Mouse (Mus musculus) embryonic stem cell, embryonic (primary cell): ENCODE measurements around the gene E2f1.

Experiments
- CTCF ChIA-PET, 4 experiments: fragments of 300-600 bp in 2 of 4; fragments of 350-600 bp in 2 of 4; sonication (Branson Sonifier 250); formaldehyde crosslinking; loops; one replicate each; lab custom pipeline; 2022; ENCODE audit warnings: inconsistent platforms in 2 of 4; lab: Charles Lee
- POLR2A ChIA-PET, 4 experiments: fragments of 300-600 bp in 2 of 4; fragments of 350-600 bp in 2 of 4; sonication (Branson Sonifier 250); formaldehyde crosslinking; loops; one replicate each; lab custom pipeline; 2022; ENCODE audit warnings: antibody characterized with exemption in 4 of 4, inconsistent platforms in 1 of 4; lab: Charles Lee

The E2f1 gene

DNA sequence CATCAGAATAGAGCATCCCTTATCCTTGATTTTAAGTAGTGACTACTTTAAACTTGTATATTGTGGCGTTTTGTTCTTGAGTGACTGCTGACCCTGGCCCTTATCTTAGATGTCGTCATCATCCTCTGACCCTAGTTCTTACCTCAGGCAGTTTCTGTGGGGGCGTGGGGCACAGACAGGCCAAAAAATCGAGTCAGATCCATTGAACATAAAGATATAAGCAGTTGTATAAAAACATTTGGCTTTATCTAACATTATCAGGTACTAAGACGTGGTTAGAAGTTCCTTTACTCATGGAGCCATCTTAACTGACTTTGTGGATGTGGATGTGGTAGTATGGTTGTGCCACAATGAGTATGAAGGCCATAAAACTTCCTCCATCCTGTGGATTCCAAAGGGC lies 47.4 kb downstream of the E2f1 start:
- POLR2A ChIA-PET, result interaction anchor here in 2 of 4 experiments (0.6 to 5.0 kb wide), 3 partner anchors 10 to 45 kb away, joined by 3 to 24 read pairs (median 7); no protein-coding TSS in a partner anchor
- CTCF ChIA-PET, result interaction anchor here in 1 of 4 experiments (0.5 kb wide), 1 partner anchor 1173 kb away, joined by 4 read pairs; no protein-coding TSS in a partner anchor

DNA sequence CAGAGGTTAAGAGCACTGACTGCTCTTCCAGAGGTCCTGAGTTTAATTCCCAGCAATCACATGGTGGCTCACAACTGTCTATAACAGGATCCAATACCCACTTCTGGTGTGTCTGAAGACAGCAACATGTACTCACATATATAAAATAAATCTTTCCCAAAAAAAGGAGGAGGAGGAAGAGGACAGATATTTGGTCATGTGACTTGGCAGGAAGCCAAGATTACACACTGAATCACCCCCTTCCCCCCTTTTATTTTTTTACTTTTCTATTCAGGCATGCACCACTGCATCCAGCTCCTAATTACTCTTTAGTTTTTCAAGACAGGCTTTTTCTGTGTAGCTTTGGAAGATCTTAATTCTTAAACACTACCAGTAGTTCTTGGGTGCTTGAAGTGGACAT lies 48.2 kb downstream of the E2f1 start:
- POLR2A ChIA-PET, result interaction anchor here in 1 of 4 experiments (0.9 to 5.0 kb wide), 3 partner anchors 18 to 22 kb away, joined by 3 to 24 read pairs (median 5); no protein-coding TSS in a partner anchor
- CTCF ChIA-PET, result interaction anchor here in 1 of 4 experiments (0.6 kb wide), 1 partner anchor 953 kb away, joined by 3 read pairs; no protein-coding TSS in a partner anchor

DNA sequence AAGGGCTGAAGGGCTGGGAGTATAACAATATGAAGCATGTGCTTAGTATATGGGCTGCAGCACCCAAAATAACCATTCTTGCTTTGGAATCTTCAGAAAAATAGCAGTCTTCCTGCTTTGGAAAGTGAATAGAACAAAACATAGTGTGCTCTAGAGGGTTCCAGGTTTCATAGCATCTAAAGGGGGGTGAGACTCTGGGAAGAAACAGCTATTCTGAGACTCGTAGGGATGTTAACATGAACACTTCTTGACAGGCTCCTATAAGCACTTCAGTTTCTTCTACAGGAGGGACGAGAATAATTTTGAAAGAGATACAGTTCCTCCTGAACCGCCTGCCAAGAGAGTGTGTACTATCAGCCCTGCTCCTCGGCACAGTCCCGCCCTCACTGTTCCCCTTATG lies 52.3 kb downstream of the E2f1 start:
- POLR2A ChIA-PET, result interaction anchor here in 2 of 4 experiments (0.6 to 3.5 kb wide), 12 partner anchors 10 to 118 kb away, joined by 3 to 16 read pairs (median 3); no protein-coding TSS in a partner anchor
- CTCF ChIA-PET, result interaction anchor here in 1 of 4 experiments (1.2 kb wide), 1 partner anchor 24 kb away, joined by 4 read pairs; no protein-coding TSS in a partner anchor

DNA sequence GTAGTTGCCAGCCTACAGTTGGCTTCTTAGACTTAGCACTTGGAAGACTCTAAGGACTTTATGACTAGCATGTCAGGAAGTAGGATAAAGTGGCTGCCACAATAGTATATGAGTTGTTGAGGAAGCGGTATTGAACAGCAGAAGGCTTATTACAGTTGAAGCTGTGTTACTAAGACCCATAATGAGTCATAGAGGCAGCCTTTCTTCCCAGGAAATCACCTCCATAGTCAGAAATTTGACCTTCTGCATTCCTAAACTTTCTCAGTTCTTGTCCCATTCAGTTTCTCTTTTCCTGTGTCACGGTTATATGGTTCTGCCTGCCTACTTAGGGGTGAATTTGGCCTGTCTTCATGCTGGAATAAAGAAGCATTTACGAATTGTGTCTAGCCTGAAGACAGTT lies 52.7 kb downstream of the E2f1 start:
- CTCF ChIA-PET, result interaction anchor here in 1 of 4 experiments (1.2 kb wide), 1 partner anchor 24 kb away, joined by 4 read pairs; no protein-coding TSS in a partner anchor
- POLR2A ChIA-PET, result interaction anchor here in 2 of 4 experiments (0.9 to 3.5 kb wide), 11 partner anchors 10 to 95 kb away, joined by 3 to 16 read pairs (median 3); no protein-coding TSS in a partner anchor

DNA sequence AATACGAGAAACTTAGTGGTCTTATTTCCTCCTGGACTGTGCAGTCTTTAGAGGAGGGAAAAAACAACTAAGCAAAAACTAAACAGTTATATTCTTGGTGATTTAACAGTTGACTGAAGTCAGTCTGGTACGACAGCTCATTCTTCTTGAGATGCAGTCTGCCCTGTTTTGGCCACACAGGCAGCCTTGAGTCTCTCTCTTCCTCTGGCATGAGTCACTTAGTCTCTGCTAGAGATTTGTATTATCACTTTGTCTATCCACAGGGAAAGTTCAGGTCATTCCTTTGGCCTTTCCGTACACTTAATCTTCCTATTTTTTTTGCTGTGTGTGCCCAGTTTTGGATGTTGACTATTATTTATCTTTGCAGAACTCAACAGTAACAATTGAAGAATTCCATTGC lies 59.6 kb downstream of the E2f1 start:
- ChIA-PET POLR2A (interaction anchor here in 1 of 4 experiments (0.7 to 3.6 kb wide), 11 partner anchors 9 to 83 kb away, joined by 3 to 19 read pairs (median 3); partner anchors contain the start of gene Actl10), CTCF (no interaction called here)
